Mouse (Mus musculus) ES-E14 (cell line): Measurements from ENCODE around the gene Ptcra. TPM values are rescaled to one million over a fixed set of nuclear protein-coding genes. Genes with fewer than 3 reads are reported as not detected.

Experiments used
- DNase-seq: peaks from one replicate; pipeline ENCODE4 v3.0.0-alpha.2; 2013; ENCODE audit warnings: low read depth, low spot score
- H3K27ac ChIP-seq: 2 replicates; pipeline ENCODE4 v1.5.1; 2012; ENCODE audit warnings: low read depth, mild to moderate bottlenecking, low read length, moderate library complexity, mixed read lengths; ENCODE audit not compliant: poor library complexity, insufficient read depth, severe bottlenecking
- H3K36me3 ChIP-seq: 2 replicates; pipeline ENCODE4 v1.6.1; 2012; ENCODE audit warnings: mild to moderate bottlenecking, low read length, moderate library complexity, mixed read lengths; ENCODE audit not compliant: control insufficient read depth, poor library complexity, insufficient read depth, severe bottlenecking
- H3K4me1 ChIP-seq, 2 experiments: fragments of 150-350 bp in 1 of 2; sonication (generic) in 1 of 2; 2 replicates each; pipeline ENCODE4 v1.6.1; 2012; ENCODE audit warnings: low read length in 2 of 2, mild to moderate bottlenecking in 1 of 2, mixed read lengths in 1 of 2; ENCODE audit not compliant: control insufficient read depth in 2 of 2, insufficient read depth in 2 of 2, poor library complexity in 1 of 2
- H3K4me3 ChIP-seq, 2 experiments: fragments of 150-350 bp in 1 of 2; sonication (generic) in 1 of 2; 2 replicates each; pipeline ENCODE4 v1.5.1; 2012; ENCODE audit warnings: low read length in 2 of 2, low read depth in 1 of 2, mild to moderate bottlenecking in 1 of 2, mixed read lengths in 1 of 2; ENCODE audit not compliant: insufficient read depth in 1 of 2, poor library complexity in 1 of 2, severe bottlenecking in 1 of 2
- H3K9ac ChIP-seq: 2 replicates; pipeline ENCODE4 v1.6.1; 2012; ENCODE audit warnings: low read depth, mild to moderate bottlenecking, low read length, mixed read lengths; ENCODE audit not compliant: poor library complexity, insufficient read depth, severe bottlenecking
- H3K9me3 ChIP-seq: fragments of 150-350 bp; sonication (generic); 2 replicates; pipeline ENCODE4 v1.6.1; 2012; ENCODE audit warnings: low read depth, mild to moderate bottlenecking, low read length; ENCODE audit not compliant: control insufficient read depth, insufficient read depth
- CHD2 ChIP-seq: IDR thresholded peaks from 2 replicates; pipeline ENCODE4 v1.6.1; 2014; ENCODE audit warnings: mild to moderate bottlenecking, low read depth, low read length, inconsistent platforms
- HCFC1 ChIP-seq: IDR thresholded peaks from 2 replicates; pipeline ENCODE4 v1.6.1; 2012; ENCODE audit warnings: low read length, inconsistent platforms, borderline replicate concordance; ENCODE audit not compliant: insufficient read depth
- MAFK ChIP-seq: IDR thresholded peaks from 2 replicates; pipeline ENCODE4 v1.6.1; 2014; ENCODE audit warnings: mild to moderate bottlenecking, low read depth, low read length, inconsistent platforms; ENCODE audit not compliant: insufficient read depth
- ZC3H11A ChIP-seq: IDR thresholded peaks from 2 replicates; pipeline ENCODE4 v1.6.1; 2012; ENCODE audit warnings: low read depth, mild to moderate bottlenecking, inconsistent platforms, low read length, borderline replicate concordance
- ZNF384 ChIP-seq: IDR thresholded peaks from 2 replicates; pipeline ENCODE4 v1.6.1; 2012; ENCODE audit warnings: low read depth, low read length, inconsistent platforms
- in situ Hi-C, 2 experiments: fragments of 600-800 bp; cut with MboI; formaldehyde crosslinking; loops; one replicate each; pipeline ENCODE4 v1.15.1; 2025; ENCODE audit warnings: low sequenced_read_pairs in 2 of 2, inconsistent platforms in 1 of 2; ENCODE audit not compliant: unreplicated experiment in 2 of 2
- total RNA-seq: library from RNA; depleted of rRNA; stranded (reverse); fragments of 300-350 nt; gene quantifications from 2 replicates; pipeline ENCODE4 v1.2.3, GENCODE M21; 2012

Gene Ptcra
- total RNA-seq, 1 experiment: 2.2 TPM

GRCm38 (mm10) chr17:46782341-46783221 is 19.1 kb upstream of the Ptcra start, which contains the start of gene Rpl7l1:
Gene Rpl7l1 (minus strand): TSS chr17:46782672.
- Histone ChIP-seq H3K4me1 (peaks cover 4 to 10% of the 10 kb centered on the region in 2 experiments), H3K9ac (peak within 1 kb of the TSS; percentile 95), H3K36me3 (peaks cover 34% of the 10 kb centered on the region), H3K4me3 (peak within 1 kb of the TSS; percentile 82 to 95), H3K27ac (peak within 1 kb of the TSS; percentile 83), H3K9me3 (no peaks in the 10 kb centered on the region)
- in situ Hi-C loops: no loop called here
- DNase-seq: peak; percentile 94
- TF ChIP-seq HCFC1: peak; percentile 71
- TF ChIP-seq MAFK: no peak
- peak; percentile 12; the same call in 1 of the 2 replicates for TF ChIP-seq ZNF384
- no peak for TF ChIP-seq CHD2
- no peak for TF ChIP-seq ZC3H11A

DNA sequence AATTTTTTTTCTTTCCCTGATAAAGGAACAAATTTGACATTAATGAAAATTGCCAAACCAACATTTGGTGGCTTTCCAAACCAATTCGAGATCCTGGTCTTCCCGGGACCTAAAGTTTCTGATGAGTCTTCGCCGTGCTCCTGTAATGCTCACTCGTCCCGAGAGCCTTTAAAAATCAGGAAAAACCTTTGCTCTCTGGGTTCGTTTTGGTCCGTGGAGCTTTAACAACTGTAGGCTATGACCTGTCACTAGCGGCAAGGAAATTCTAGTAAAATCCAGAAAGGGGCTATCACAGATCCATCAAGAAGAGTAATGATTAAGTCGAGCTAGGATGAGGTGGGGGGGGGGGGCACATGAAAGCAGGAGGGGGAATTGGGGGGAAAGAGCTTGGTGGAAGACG is 18.4 kb upstream of the Ptcra start:
- DNase-seq: no peak
- peaks cover 4 to 10% of the 10 kb centered on the region in 2 experiments for H3K4me1 ChIP-seq
- peak overlapping the region; percentile 95 for H3K9ac ChIP-seq
- H3K9me3 ChIP-seq: no peaks in the 10 kb centered on the region
- H3K4me3 ChIP-seq: peak overlapping the region; percentile 82 to 95
- peaks cover 40% of the 10 kb centered on the region for H3K36me3 ChIP-seq
- in situ Hi-C loops: no loop called here
- no peak for TF ChIP-seq MAFK
- TF ChIP-seq ZNF384: no peak
- TF ChIP-seq ZC3H11A: no peak
- peak overlapping the region; percentile 59 for H3K27ac ChIP-seq

DNA sequence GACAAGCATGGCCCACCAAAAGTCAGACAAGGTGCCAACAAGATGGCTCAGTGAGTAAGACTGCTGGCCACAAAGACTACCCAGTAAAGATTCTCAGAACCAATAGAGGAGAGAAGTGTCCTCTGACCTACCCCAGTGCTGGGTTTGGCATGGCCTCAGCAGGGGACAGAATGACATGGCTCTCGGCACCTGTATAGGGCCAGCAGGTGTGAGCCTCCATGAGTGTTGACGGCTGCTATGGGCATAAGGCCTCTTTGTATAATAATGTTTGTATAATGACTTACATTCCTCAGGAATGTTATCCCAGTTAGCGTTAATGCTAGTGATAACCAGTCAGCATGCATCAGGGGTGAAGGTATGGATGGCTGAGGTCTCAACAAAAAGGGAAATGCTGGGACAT is 12.6 kb upstream of the Ptcra start:
- TF ChIP-seq ZC3H11A (no peak), MAFK (no peak), CHD2 (no peak), HCFC1 (no peak), ZNF384 (no peak)
- Histone ChIP-seq H3K9ac (no peak overlapping the region), H3K4me1 (peaks cover 4 to 14% of the 10 kb centered on the region in 2 experiments), H3K27ac (no peak overlapping the region), H3K4me3 (no peak overlapping the region), H3K9me3 (no peaks in the 10 kb centered on the region), H3K36me3 (peaks cover 60% of the 10 kb centered on the region)
- in situ Hi-C loops: no loop called here
- DNase-seq: no peak

- H3K36me3 ChIP-seq: peaks cover 51% of the 10 kb centered on the region
- in situ Hi-C loops: no loop called here
These were observed 11.6 kb upstream of the Ptcra start for GRCm38 (mm10) chr17:46775070-46775469.

More at GRCm38 (mm10) chr17:46775070-46775469, 11.6 kb upstream of the Ptcra start:
- no peak for DNase-seq
- TF ChIP-seq CHD2: no peak
- no peak for TF ChIP-seq MAFK
- TF ChIP-seq ZNF384: no peak
- TF ChIP-seq HCFC1: no peak
- TF ChIP-seq ZC3H11A: no peak
- Histone ChIP-seq H3K9me3 (no peaks in the 10 kb centered on the region), H3K4me1 (peaks cover 0 to 14% of the 10 kb centered on the region in 2 experiments; a peak in 3 of 4 replicates), H3K27ac (no peak overlapping the region; the same call in 1 of the 2 replicates), H3K9ac (no peak overlapping the region), H3K4me3 (no peak overlapping the region)
